Mouse (Mus musculus) liver, adult 2 months (tissue): ENCODE measurements around the gene Slco1a1. TPM values are rescaled to one million over a fixed set of nuclear protein-coding genes. Genes with fewer than 3 reads are reported as not detected.
A peak's percentile ranks its signal among the peaks of the same experiment; 100 is the strongest.

Experiments
- DNase-seq: peaks from one replicate; pipeline ENCODE4 v3.0.0-alpha.2; 2011; ENCODE audit warnings: low read depth, low spot score; ENCODE audit errors: extremely low read depth
- H3K27ac ChIP-seq: fragments of 200-500 bp; replicated peaks from 2 replicates; pipeline ENCODE4 v1.5.1; 2012; ENCODE audit warnings: low read depth, mild to moderate bottlenecking, control low read depth, inconsistent platforms, low read length; ENCODE audit not compliant: insufficient read depth
- H3K27me3 ChIP-seq: fragments of 200-500 bp; 2 replicates; pipeline ENCODE4 v1.6.1; 2012; ENCODE audit warnings: mild to moderate bottlenecking, moderate library complexity, low read length, inconsistent platforms; ENCODE audit not compliant: control insufficient read depth, insufficient read depth
- H3K36me3 ChIP-seq: fragments of 200-500 bp; 2 replicates; pipeline ENCODE4 v1.6.1; 2012; ENCODE audit warnings: low read length, inconsistent platforms; ENCODE audit not compliant: control insufficient read depth, insufficient read depth
- H3K4me1 ChIP-seq: fragments of 200-500 bp; 2 replicates; pipeline ENCODE4 v1.6.1; 2011; ENCODE audit warnings: low read length; ENCODE audit not compliant: control insufficient read depth, insufficient read depth
- H3K4me3 ChIP-seq: fragments of 200-500 bp; 2 replicates; pipeline ENCODE4 v1.5.1; 2011; ENCODE audit warnings: low read depth, mild to moderate bottlenecking, control low read depth, low read length, moderate library complexity; ENCODE audit not compliant: insufficient read depth
- H3K79me2 ChIP-seq: fragments of 200-500 bp; 2 replicates; pipeline ENCODE4 v1.6.1; 2012; ENCODE audit warnings: inconsistent platforms, mild to moderate bottlenecking, low read length, moderate library complexity; ENCODE audit not compliant: control insufficient read depth, insufficient read depth
- H3K9ac ChIP-seq: fragments of 200-500 bp; 2 replicates; pipeline ENCODE4 v1.6.1; 2012; ENCODE audit warnings: low read depth, mild to moderate bottlenecking, control low read depth, inconsistent platforms, low read length
- CTCF ChIP-seq: fragments of 200-500 bp; IDR thresholded peaks from 2 replicates; pipeline ENCODE4 v1.5.1; 2011; ENCODE audit warnings: low read depth, low read length, control low read depth
- POLR2A ChIP-seq: fragments of 200-500 bp; IDR thresholded peaks from 2 replicates; pipeline ENCODE4 v1.6.1; 2011; ENCODE audit warnings: low read length, control low read depth; ENCODE audit not compliant: insufficient read depth; ENCODE audit errors: extremely low read depth
- WGBS: fragments of 180-500 bp; shearing (Covaris S2); methylation state at CpG from one replicate; pipeline ENCODE4 v1.1.7; 2018; 5-methylcytosine and 5-hydroxymethylcytosine counted together
- polyA plus RNA-seq: library from polyadenylated mRNA; depleted of rRNA; stranded (reverse); fragments of >200 nt; gene quantifications from 2 replicates; pipeline ENCODE4 v1.2.3, GENCODE M21; 2012; rRNA removed
- total RNA-seq: library from RNA; depleted of rRNA; stranded (reverse); fragments of >200 nt; gene quantifications from 2 replicates; pipeline ENCODE4 v1.2.3, GENCODE M21; 2014; rRNA removed

Slco1a1 gene
- total and polyA plus RNA-seq, 2 experiments = 12.8 to 251 TPM

- Histone ChIP-seq H3K4me3 (peak overlapping the region; percentile 36; the same call in 1 of the 2 replicates), H3K4me1 (peaks cover 33% of the 10 kb centered on the region), H3K27me3 (no peaks in the 10 kb centered on the region), H3K36me3 (no peaks in the 10 kb centered on the region), H3K79me2 (peaks cover 3% of the 10 kb centered on the region; the same call in 1 of the 2 replicates), H3K27ac (peak overlapping the region; percentile 99), H3K9ac (no peak overlapping the region)
- TF ChIP-seq POLR2A (no peak), CTCF (no peak)
- WGBS = 21% methylated on average over 5 of the region's 5 CpGs
- DNase-seq = peak; percentile 98
These were observed 78.0 kb downstream of the Slco1a1 start for GRCm38 (mm10) chr6:141868735-141869134.

- H3K36me3 ChIP-seq = no peaks in the 10 kb centered on the region
- DNase-seq = peak; percentile 98
- H3K79me2 ChIP-seq = peaks cover 3% of the 10 kb centered on the region; the same call in 1 of the 2 replicates
- no peak for TF ChIP-seq CTCF
- no peak for TF ChIP-seq POLR2A
- peaks cover 24% of the 10 kb centered on the region; the same call in 1 of the 2 replicates for H3K4me1 ChIP-seq
- H3K9ac ChIP-seq = peak overlapping the region; percentile 4; the same call in 1 of the 2 replicates
- no peaks in the 10 kb centered on the region for H3K27me3 ChIP-seq
- no peak overlapping the region; the same call in 1 of the 2 replicates for H3K4me3 ChIP-seq
- peak overlapping the region; percentile 78 for H3K27ac ChIP-seq
- 31% methylated on average over 5 of the region's 5 CpGs for WGBS
These were observed 80.7 kb downstream of the Slco1a1 start for GRCm38 (mm10) chr6:141866026-141866425.

GRCm38 (mm10) chr6:141857735-141858531, 88.8 kb downstream of the Slco1a1 start:
- peak; percentile 99 for DNase-seq
- H3K79me2 ChIP-seq = no peaks in the 10 kb centered on the region
- H3K27me3 ChIP-seq = no peaks in the 10 kb centered on the region
- peak overlapping the region; percentile 43; the same call in 1 of the 2 replicates for H3K9ac ChIP-seq
- 26% methylated on average over 8 of the region's 8 CpGs for WGBS
- TF ChIP-seq POLR2A (no peak), CTCF (no peak)
- H3K4me1 ChIP-seq = peaks cover 23% of the 10 kb centered on the region
- peak overlapping the region; percentile 82 for H3K27ac ChIP-seq
- H3K4me3 ChIP-seq = no peak overlapping the region
- no peaks in the 10 kb centered on the region for H3K36me3 ChIP-seq

Other genes with a start within 250 kb of the Slco1a1 start
- gene Gm5724, start 173.2 kb downstream of the Slco1a1 start, total RNA-seq = not detected in 2 replicates
- not detected in 2 replicates for gene Gm5724, start 173.2 kb downstream of the Slco1a1 start, polyA plus RNA-seq
- gene Slco1a4, start 90.8 kb downstream of the Slco1a1 start, total RNA-seq = 282 and 399 TPM in 2 replicates
- gene Slco1a4, start 90.8 kb downstream of the Slco1a1 start, polyA plus RNA-seq = 11.1 and 23.0 TPM in 2 replicates
- gene Gm6614, start 64.5 kb upstream of the Slco1a1 start, total RNA-seq = 0.09 TPM in 1 of 2 replicates, not detected in the other
- gene Gm6614, start 64.5 kb upstream of the Slco1a1 start, polyA plus RNA-seq = not detected in 2 replicates